Mouse (Mus musculus) hindbrain, embryonic 10.5 days (tissue): ENCODE data around the gene Zfp120. TPM values are rescaled to one million over a fixed set of nuclear protein-coding genes. Genes with fewer than 3 reads are reported as not detected.
"Not testable (repeated sequence)": the region's sequence is repeated elsewhere in the genome, so short reads cannot be mapped to it uniquely, and the experiment has no call there.

Experiments used
- DNase-seq: peaks from one replicate; pipeline ENCODE4 v3.0.0-alpha.2; 2017; ENCODE audit warnings: low spot score
- H3K27ac ChIP-seq: fragments of 300-500 bp; sonication (generic); 2 replicates; pipeline ENCODE4 v1.5.1; 2016; ENCODE audit warnings: mild to moderate bottlenecking, moderate library complexity
- H3K27me3 ChIP-seq: fragments of 300-500 bp; sonication (generic); 2 replicates; pipeline ENCODE4 v1.6.1; 2016; ENCODE audit warnings: mild to moderate bottlenecking; ENCODE audit not compliant: poor library complexity, insufficient read depth, severe bottlenecking
- H3K36me3 ChIP-seq: fragments of 300-500 bp; sonication (generic); 2 replicates; pipeline ENCODE4 v1.6.1; 2016; ENCODE audit warnings: mild to moderate bottlenecking, moderate library complexity
- H3K4me1 ChIP-seq: fragments of 300-500 bp; sonication (generic); replicated peaks from 2 replicates; pipeline ENCODE4 v1.6.1; 2016; ENCODE audit warnings: mild to moderate bottlenecking
- H3K4me3 ChIP-seq: fragments of 300-500 bp; sonication (generic); 2 replicates; pipeline ENCODE4 v1.5.1; 2016; ENCODE audit warnings: mild to moderate bottlenecking, moderate library complexity
- H3K9me3 ChIP-seq: fragments of 300-500 bp; sonication (generic); 2 replicates; pipeline ENCODE4 v1.6.1; 2016; ENCODE audit warnings: mild to moderate bottlenecking, moderate library complexity
- WGBS: fragments of 180-500 bp; shearing (Covaris S2); methylation state at CpG from one replicate; pipeline ENCODE4 v1.1.7; 2016; 5-methylcytosine and 5-hydroxymethylcytosine counted together
- polyA plus RNA-seq: library from polyadenylated mRNA; unstranded; fragments of >200 nt; fragmentation: Nextera tagmentation; extraction: Ambion mirVana; gene quantifications from 2 replicates; pipeline ENCODE4 v1.2.1, GENCODE M21; 2016

Gene Zfp120
- polyA plus RNA-seq, result 4.1 and 6.8 TPM in 2 replicates

- peaks cover 21% of the 10 kb centered on the region for H3K36me3 ChIP-seq
- peak; percentile 82 for DNase-seq
- no peaks in the 10 kb centered on the region for H3K27me3 ChIP-seq
- peaks cover 6% of the 10 kb centered on the region; the same call in 1 of the 2 replicates for H3K9me3 ChIP-seq
- peaks cover 8% of the 10 kb centered on the region for H3K4me1 ChIP-seq
- H3K27ac ChIP-seq, result peak within 1 kb of the TSS; percentile 89
- WGBS, result under 1% methylated on average over 13 of the region's 13 CpGs
- H3K4me3 ChIP-seq, result peak within 1 kb of the TSS; percentile 81
Observed at GRCm38 (mm10) chr2:150136435-150136897, at the start of gene Zfp120. Gene Zfp120, minus strand, starts transcription at chr2:150136708.

- H3K4me3 ChIP-seq, H3K36me3 ChIP-seq, H3K27ac ChIP-seq, H3K27me3 ChIP-seq, H3K4me1 ChIP-seq, DNase-seq: not testable (repeated sequence)
- H3K9me3 ChIP-seq, result peaks cover 20% of the 10 kb centered on the region
- WGBS, result 83% methylated on average over 7 of the region's 7 CpGs
Observed at GRCm38 (mm10) chr2:150181570-150181999, 45.1 kb upstream of the Zfp120 start, which contains the start of gene Gm14139. Gene Gm14139, plus strand, starts transcription at chr2:150181755.

- DNase-seq, H3K4me1 ChIP-seq, H3K27ac ChIP-seq, H3K4me3 ChIP-seq, H3K27me3 ChIP-seq, H3K36me3 ChIP-seq: not testable (repeated sequence)
- peaks cover 23% of the 10 kb centered on the region for H3K9me3 ChIP-seq
Observed at GRCm38 (mm10) chr2:150181046-150181445, 44.5 kb upstream of the Zfp120 start.

GRCm38 (mm10) chr2:150179579-150179978, 43.1 kb upstream of the Zfp120 start, which contains the start of gene Gm10770:
Gene Gm10770, minus strand, starts transcription at chr2:150179679.
- H3K27me3 ChIP-seq, H3K4me3 ChIP-seq, H3K4me1 ChIP-seq, DNase-seq, H3K36me3 ChIP-seq, H3K27ac ChIP-seq: not testable (repeated sequence)
- 90% methylated on average over 4 of the region's 4 CpGs for WGBS
- H3K9me3 ChIP-seq, result peaks cover 27% of the 10 kb centered on the region

- no peaks in the 10 kb centered on the region for H3K4me1 ChIP-seq
- H3K27ac ChIP-seq, result no peak overlapping the region
- peaks cover 23% of the 10 kb centered on the region for H3K9me3 ChIP-seq
- H3K4me3 ChIP-seq, result no peak overlapping the region
- no peak for DNase-seq
- no peaks in the 10 kb centered on the region for H3K36me3 ChIP-seq
- no peaks in the 10 kb centered on the region for H3K27me3 ChIP-seq
Observed at GRCm38 (mm10) chr2:150173833-150174232, 37.3 kb upstream of the Zfp120 start.

GRCm38 (mm10) chr2:150166703-150167102, 30.2 kb upstream of the Zfp120 start:
- DNase-seq, result no peak
- no peaks in the 10 kb centered on the region for H3K36me3 ChIP-seq
- no peak overlapping the region for H3K4me3 ChIP-seq
- H3K27me3 ChIP-seq, result no peaks in the 10 kb centered on the region
- H3K27ac ChIP-seq, result no peak overlapping the region
- H3K9me3 ChIP-seq, result no peaks in the 10 kb centered on the region
- no peaks in the 10 kb centered on the region for H3K4me1 ChIP-seq

- WGBS, result 87% methylated on average over 2 of the region's 2 CpGs
- H3K27ac ChIP-seq, result no peak overlapping the region
- H3K4me1 ChIP-seq, result peaks cover 8% of the 10 kb centered on the region
- H3K9me3 ChIP-seq, result peaks cover 29% of the 10 kb centered on the region
- H3K36me3 ChIP-seq, result peaks cover 50% of the 10 kb centered on the region
- no peak for DNase-seq
- H3K27me3 ChIP-seq, result no peaks in the 10 kb centered on the region
- H3K4me3 ChIP-seq, result no peak overlapping the region
Observed at GRCm38 (mm10) chr2:150132773-150133172, 3.7 kb downstream of the Zfp120 start.

- Histone ChIP-seq H3K9me3 (peaks cover 34% of the 10 kb centered on the region), H3K36me3 (peaks cover 57% of the 10 kb centered on the region)
- H3K27me3 ChIP-seq, H3K4me1 ChIP-seq, H3K4me3 ChIP-seq, H3K27ac ChIP-seq, DNase-seq: not testable (repeated sequence)
- 84% methylated on average over 1 of the region's 1 CpGs for WGBS
Observed at GRCm38 (mm10) chr2:150132002-150132401, 4.5 kb downstream of the Zfp120 start.

GRCm38 (mm10) chr2:150111247-150111912, 25.1 kb downstream of the Zfp120 start:
- 89% methylated on average over 10 of the region's 10 CpGs for WGBS

GRCm38 (mm10) chr2:150099618-150100017, 36.9 kb downstream of the Zfp120 start:
- H3K27ac ChIP-seq, H3K36me3 ChIP-seq, H3K4me3 ChIP-seq, H3K27me3 ChIP-seq, DNase-seq, H3K9me3 ChIP-seq, H3K4me1 ChIP-seq: not testable (repeated sequence)
- 31% methylated on average over 2 of the region's 2 CpGs for WGBS

More at GRCm38 (mm10) chr2:150111247-150111912, 25.1 kb downstream of the Zfp120 start:
- H3K27me3 ChIP-seq, result no peaks in the 10 kb centered on the region
- H3K36me3 ChIP-seq, result peaks cover 32% of the 10 kb centered on the region
- no peak overlapping the region for H3K27ac ChIP-seq
- no peak overlapping the region for H3K4me3 ChIP-seq
- no peaks in the 10 kb centered on the region for H3K4me1 ChIP-seq
- H3K9me3 ChIP-seq, result peaks cover 20% of the 10 kb centered on the region
- DNase-seq, result no peak

Other genes starting within 250 kb of the Zfp120 start
- not detected in 2 replicates for gene Gm10770, start 43.0 kb upstream of the Zfp120 start, polyA plus RNA-seq
- not detected in 2 replicates for gene Gm14139, start 45.0 kb upstream of the Zfp120 start, polyA plus RNA-seq
- gene Zfp937, start 81.4 kb upstream of the Zfp120 start, polyA plus RNA-seq, result 8.5 and 11.0 TPM in 2 replicates
- gene Gm21994, start 118.9 kb upstream of the Zfp120 start, polyA plus RNA-seq, result 2.1 and 3.2 TPM in 2 replicates
- gene Gm14124, start 120.8 kb upstream of the Zfp120 start, polyA plus RNA-seq, result not detected in 2 replicates
- gene Gm10130, start 187.0 kb upstream of the Zfp120 start, polyA plus RNA-seq, result 1.4 and 2.5 TPM in 2 replicates
- gene 3300002I08Rik, start 226.1 kb upstream of the Zfp120 start, polyA plus RNA-seq, result 8.7 and 9.7 TPM in 2 replicates